Mouse (Mus musculus): ENCODE data around the gene Ccsap. TPM values are rescaled to one million over a fixed set of nuclear protein-coding genes. Genes with fewer than 3 reads are reported as not detected.
A peak's percentile ranks its signal among the peaks of the same experiment; 100 is the strongest.

Ccsap gene
- polyA plus RNA-seq, 2 experiments: 2.4 to 3.5 TPM

GRCm38 (mm10) chr8:123858574-123858940 is 1.5 kb downstream of the Ccsap start:
- Histone ChIP-seq H3K9ac (replicated peaks) (peak overlapping the region; percentile 87), H3K4me2 (ENCODE audit: low read depth) (peak overlapping the region; percentile 81), H3K4me1 (replicated peaks; ENCODE audit: control insufficient read depth in 2 of 2, insufficient read depth in 2 of 2, low read length in 1 of 2) (peaks cover 7 to 8% of the 10 kb centered on the region in 2 experiments; a peak in 3 of 4 replicates), H3K4me3 (ENCODE audit: insufficient read depth in 1 of 2, low read depth in 2 of 2, low read length in 2 of 2) (peak overlapping the region; percentile 87 to 95), H3K27me3 (ENCODE audit: control insufficient read depth, insufficient read depth, low read length) (peaks cover 11% of the 10 kb centered on the region), H3K9me3 (ENCODE audit: control insufficient read depth, low read length) (no peaks in the 10 kb centered on the region), H3K27ac (peak overlapping the region; percentile 62; the same call in 1 of the 2 replicates), H3K36me3 (replicated peaks; ENCODE audit: control insufficient read depth, insufficient read depth, low read depth) (no peaks in the 10 kb centered on the region)
- ATAC-seq (ENCODE audit: insufficient read depth) (peak; percentile 3; the same call in 1 of the 2 replicates), DNase-seq (ENCODE audit: low read depth in 3 of 3, low spot score in 3 of 3) (peak in 2 of 3 experiments; percentile 10 to 30)
- TF ChIP-seq CTCF (IDR thresholded peaks at IDR 0.05; ENCODE audit: low read depth): no peak; the same call in 1 of the 2 replicates
- under 1% methylated on average over 17 of the region's 17 CpGs for WGBS (ENCODE audit: insufficient replicate concordance)

- Histone ChIP-seq H3K27ac (no peak overlapping the region), H3K27me3 (ENCODE audit: control insufficient read depth, insufficient read depth, low read length) (peaks cover 11% of the 10 kb centered on the region), H3K36me3 (replicated peaks; ENCODE audit: control insufficient read depth, insufficient read depth, low read depth) (no peaks in the 10 kb centered on the region), H3K4me2 (ENCODE audit: low read depth) (peak overlapping the region; percentile 81), H3K4me1 (replicated peaks; ENCODE audit: control insufficient read depth in 2 of 2, insufficient read depth in 2 of 2, low read length in 1 of 2) (peaks cover 7 to 8% of the 10 kb centered on the region in 2 experiments; a peak in 3 of 4 replicates), H3K9me3 (ENCODE audit: control insufficient read depth, low read length) (no peaks in the 10 kb centered on the region), H3K9ac (replicated peaks) (no peak overlapping the region), H3K4me3 (ENCODE audit: insufficient read depth in 1 of 2, low read depth in 2 of 2, low read length in 2 of 2) (peak overlapping the region in 1 of 2 experiments; percentile 87; a peak in 1 of 4 replicates)
- no peak for ATAC-seq (ENCODE audit: insufficient read depth)
- DNase-seq (ENCODE audit: low read depth in 3 of 3, low spot score in 3 of 3): no peak
- whole genome bisulfite sequencing (ENCODE audit: insufficient replicate concordance): 64% methylated on average over 3 of the region's 3 CpGs
- TF ChIP-seq EP300 (IDR thresholded peaks at IDR 0.05; ENCODE audit: low read depth) (no peak), CTCF (IDR thresholded peaks at IDR 0.05; ENCODE audit: low read depth) (no peak)
Observed at GRCm38 (mm10) chr8:123857361-123857760, 2.6 kb downstream of the Ccsap start.

GRCm38 (mm10) chr8:123854733-123855475 is 5.1 kb downstream of the Ccsap start:
- no peaks in the 10 kb centered on the region for H3K36me3 ChIP-seq (replicated peaks; ENCODE audit: control insufficient read depth, insufficient read depth, low read depth)
- peaks cover 7 to 8% of the 10 kb centered on the region in 2 experiments; a peak in 3 of 4 replicates for H3K4me1 ChIP-seq (replicated peaks; ENCODE audit: control insufficient read depth in 2 of 2, insufficient read depth in 2 of 2, low read length in 1 of 2)
- ATAC-seq (ENCODE audit: insufficient read depth) (no peak), DNase-seq (ENCODE audit: low read depth in 3 of 3, low spot score in 3 of 3) (no peak)
- H3K27me3 ChIP-seq (ENCODE audit: control insufficient read depth, insufficient read depth, low read length): no peaks in the 10 kb centered on the region; the same call in 1 of the 2 replicates
- H3K4me2 ChIP-seq (ENCODE audit: low read depth): no peak overlapping the region
- no peak overlapping the region for H3K27ac ChIP-seq
- WGBS (ENCODE audit: insufficient replicate concordance): 64% methylated on average over 9 of the region's 9 CpGs
- no peak overlapping the region for H3K4me3 ChIP-seq (ENCODE audit: insufficient read depth in 1 of 2, low read depth in 2 of 2, low read length in 2 of 2)
- TF ChIP-seq EP300 (IDR thresholded peaks at IDR 0.05; ENCODE audit: low read depth) (no peak), CTCF (IDR thresholded peaks at IDR 0.05; ENCODE audit: low read depth) (no peak)
- no peaks in the 10 kb centered on the region for H3K9me3 ChIP-seq (ENCODE audit: control insufficient read depth, low read length)
- no peak overlapping the region for H3K9ac ChIP-seq (replicated peaks)

GRCm38 (mm10) chr8:123854252-123854651 is 5.8 kb downstream of the Ccsap start:
- ATAC-seq (ENCODE audit: insufficient read depth) (no peak), DNase-seq (ENCODE audit: low read depth in 3 of 3, low spot score in 3 of 3) (no peak)
- Histone ChIP-seq H3K27ac (no peak overlapping the region), H3K9me3 (ENCODE audit: control insufficient read depth, low read length) (no peaks in the 10 kb centered on the region), H3K9ac (replicated peaks) (no peak overlapping the region), H3K27me3 (ENCODE audit: control insufficient read depth, insufficient read depth, low read length) (no peaks in the 10 kb centered on the region), H3K4me3 (ENCODE audit: insufficient read depth in 1 of 2, low read depth in 2 of 2, low read length in 2 of 2) (no peak overlapping the region), H3K36me3 (replicated peaks; ENCODE audit: control insufficient read depth, insufficient read depth, low read depth) (no peaks in the 10 kb centered on the region), H3K4me2 (ENCODE audit: low read depth) (no peak overlapping the region), H3K4me1 (replicated peaks; ENCODE audit: control insufficient read depth in 2 of 2, insufficient read depth in 2 of 2, low read length in 1 of 2) (peaks cover 7 to 8% of the 10 kb centered on the region in 2 experiments; a peak in 3 of 4 replicates)
- TF ChIP-seq EP300 (IDR thresholded peaks at IDR 0.05; ENCODE audit: low read depth): no peak
- no peak for TF ChIP-seq CTCF (IDR thresholded peaks at IDR 0.05; ENCODE audit: low read depth)
- WGBS (ENCODE audit: insufficient replicate concordance): 17% methylated on average over 1 of the region's 1 CpGs

DNA sequence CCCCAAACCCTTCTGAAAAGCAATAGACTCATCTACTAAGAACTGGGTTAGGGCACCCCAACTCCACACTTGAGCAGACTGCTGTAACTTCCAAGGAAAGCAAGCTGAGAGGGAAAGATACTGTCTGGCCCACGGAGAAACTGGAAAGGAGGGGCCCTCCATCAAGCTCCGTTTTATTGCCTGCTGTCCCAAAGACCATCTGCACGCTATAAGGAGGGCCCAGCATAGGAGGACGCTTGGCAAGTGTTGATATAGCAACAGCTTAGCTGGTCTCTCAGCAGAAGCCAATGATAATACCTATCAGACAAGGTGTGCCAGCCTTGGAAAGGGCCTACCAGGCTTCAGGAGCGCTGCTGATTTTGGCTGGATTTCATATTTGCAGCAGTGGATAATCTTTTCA is 8.4 kb downstream of the Ccsap start:
- WGBS (ENCODE audit: insufficient replicate concordance): 48% methylated on average over 5 of the region's 5 CpGs
- Histone ChIP-seq H3K27me3 (ENCODE audit: control insufficient read depth, insufficient read depth, low read length) (no peaks in the 10 kb centered on the region), H3K4me1 (replicated peaks; ENCODE audit: control insufficient read depth in 2 of 2, insufficient read depth in 2 of 2, low read length in 1 of 2) (no peaks in the 10 kb centered on the region; a peak in 1 of 4 replicates), H3K4me2 (ENCODE audit: low read depth) (no peak overlapping the region), H3K36me3 (replicated peaks; ENCODE audit: control insufficient read depth, insufficient read depth, low read depth) (no peaks in the 10 kb centered on the region), H3K27ac (no peak overlapping the region), H3K4me3 (ENCODE audit: insufficient read depth in 1 of 2, low read depth in 2 of 2, low read length in 2 of 2) (no peak overlapping the region), H3K9ac (replicated peaks) (no peak overlapping the region), H3K9me3 (ENCODE audit: control insufficient read depth, low read length) (no peaks in the 10 kb centered on the region)
- ATAC-seq (ENCODE audit: insufficient read depth): no peak
- TF ChIP-seq EP300 (IDR thresholded peaks at IDR 0.05; ENCODE audit: low read depth) (no peak), CTCF (IDR thresholded peaks at IDR 0.05; ENCODE audit: low read depth) (no peak)
- DNase-seq (ENCODE audit: low read depth in 3 of 3, low spot score in 3 of 3): no peak
